Mouse (Mus musculus) left cerebral cortex, postnatal 10 days (tissue): ENCODE measurements around the gene 2610301B20Rik. TPM values are rescaled to one million over a fixed set of nuclear protein-coding genes. Genes with fewer than 3 reads are reported as not detected.

Experiments
- DNase-seq, 2 experiments: peaks; one replicate each; pipeline ENCODE4 v3.0.0; 2021 to 2022; ENCODE audit warnings: low spot score in 2 of 2, mixed read lengths in 1 of 2; ENCODE audit errors: extremely low spot score in 1 of 2
- intact Hi-C: fragments of 180-260 bp; cut with DNase I; formaldehyde crosslinking; loops from one replicate; pipeline ENCODE4 v1.15.1; 2025
- microRNA-seq: library from miRNA; unstranded; fragments of <30 nt; microRNA quantifications from one replicate; pipeline ENCODE4 v1.2.0, GENCODE M21; 2022
- total RNA-seq, 2 experiments: library from RNA; stranded (reverse); gene quantifications; 2 replicates each; pipeline ENCODE4 v1.2.3; 2021

The 2610301B20Rik gene
- total RNA-seq, 2 experiments from 2014 or later, result 21.2 to 22.8 TPM

GRCm38 (mm10) chr4:10929726-10930125 is 55.4 kb downstream of the 2610301B20Rik start:
- intact Hi-C loops, result no loop called here
- DNase-seq, result no peak

GRCm38 (mm10) chr4:10931040-10931439 is 56.7 kb downstream of the 2610301B20Rik start:
- no peak for DNase-seq
- intact Hi-C loops, result no loop called here

GRCm38 (mm10) chr4:10932091-10932745 is 57.9 kb downstream of the 2610301B20Rik start:
- intact Hi-C loops, result no loop called here
- no peak for DNase-seq

- no peak for DNase-seq
- intact Hi-C loops, result no loop called here
Measured at GRCm38 (mm10) chr4:10932782-10933181, 58.5 kb downstream of the 2610301B20Rik start.

GRCm38 (mm10) chr4:10936766-10937165 is 62.5 kb downstream of the 2610301B20Rik start:
- no peak for DNase-seq
- intact Hi-C loops, result no loop called here

Small RNAs within 50 kb of the gene (microRNA-seq; reads per million reads assigned to microRNA genes)
- gene Mir3471-1 (not detected), gene n-TSaga9 (10.9 reads per million, percentile 32 among the genes with 10 or more reads in this experiment)
